Mouse (Mus musculus) cerebellum, adult 2 months (tissue): ENCODE data around the gene Plekhn1.

Experiments
- CTCF ChIP-seq: fragments of 200-500 bp; IDR thresholded peaks from 2 replicates; pipeline ENCODE4 v1.5.1; 2011; ENCODE audit warnings: low read depth, mild to moderate bottlenecking, control low read depth, low read length, moderate library complexity, borderline replicate concordance; ENCODE audit not compliant: insufficient read depth
- POLR2A ChIP-seq: fragments of 200-500 bp; IDR thresholded peaks from 2 replicates; pipeline ENCODE4 v1.6.1; 2011; ENCODE audit warnings: low read length, control low read depth, borderline replicate concordance; ENCODE audit not compliant: insufficient read depth

GRCm38 (mm10) chr4:156236651-156237447 is 2.2 kb upstream of the Plekhn1 start:
- TF ChIP-seq CTCF (no peak), POLR2A (no peak)
